Mouse (Mus musculus) limb, embryonic 15.5 days (tissue): Measurements from ENCODE around the gene Dynlt1f. TPM values are rescaled to one million over a fixed set of nuclear protein-coding genes. Genes with fewer than 3 reads are reported as not detected.
"Not testable (repeated sequence)": the region's sequence is repeated elsewhere in the genome, so short reads cannot be mapped to it uniquely, and the experiment has no call there.

Source experiments
- ATAC-seq: fragments of 200-750 bp; cut with Nextera tagmentation; 2 replicates; pipeline ENCODE4 v1.8.0; 2017; ENCODE audit warnings: low read depth, moderate TSS enrichment; ENCODE audit not compliant: insufficient number of reproducible peaks, low FRiP score, low TSS enrichment
- H3K27ac ChIP-seq: fragments of 300-500 bp; sonication (generic); 2 replicates; pipeline ENCODE4 v1.5.1; 2015; ENCODE audit warnings: moderate library complexity, mild to moderate bottlenecking, inconsistent platforms
- H3K27me3 ChIP-seq: fragments of 300-500 bp; sonication (generic); 2 replicates; pipeline ENCODE4 v1.6.1; 2015; ENCODE audit warnings: inconsistent platforms
- H3K36me3 ChIP-seq: fragments of 300-500 bp; sonication (generic); 2 replicates; pipeline ENCODE4 v1.6.1; 2015; ENCODE audit warnings: inconsistent platforms
- H3K4me1 ChIP-seq: fragments of 300-500 bp; sonication (generic); 2 replicates; pipeline ENCODE4 v1.6.1; 2015; ENCODE audit warnings: inconsistent platforms
- H3K4me2 ChIP-seq: fragments of 300-500 bp; sonication (generic); 2 replicates; pipeline ENCODE4 v1.6.1; 2015; ENCODE audit warnings: mild to moderate bottlenecking, inconsistent platforms
- H3K4me3 ChIP-seq: fragments of 300-500 bp; sonication (generic); 2 replicates; pipeline ENCODE4 v1.5.1; 2015; ENCODE audit warnings: mild to moderate bottlenecking, inconsistent platforms
- H3K9ac ChIP-seq: fragments of 300-500 bp; sonication (generic); 2 replicates; pipeline ENCODE4 v1.6.1; 2015; ENCODE audit warnings: inconsistent platforms
- H3K9me3 ChIP-seq: fragments of 300-500 bp; sonication (generic); 2 replicates; pipeline ENCODE4 v1.6.1; 2016; ENCODE audit warnings: inconsistent platforms
- WGBS: fragments of 180-500 bp; shearing (Covaris S2); methylation state at CpG from one replicate; pipeline ENCODE4 v1.1.7; 2015; 5-methylcytosine and 5-hydroxymethylcytosine counted together
- polyA plus RNA-seq: library from polyadenylated mRNA; unstranded; fragments of >200 nt; fragmentation: Nextera tagmentation; extraction: Ambion mirVana; gene quantifications from 2 replicates; pipeline ENCODE4 v1.2.1, GENCODE M21; 2015

Gene Dynlt1f
- polyA plus RNA-seq, 1 experiment from 2014 or later = 172 TPM

- H3K36me3 ChIP-seq, H3K27ac ChIP-seq, H3K27me3 ChIP-seq, H3K4me2 ChIP-seq, H3K9ac ChIP-seq, H3K4me1 ChIP-seq, H3K4me3 ChIP-seq, H3K9me3 ChIP-seq, ATAC-seq: not testable (repeated sequence)
- WGBS = 80% methylated on average over 2 of the region's 3 CpGs
Observed at GRCm38 (mm10) chr17:6656471-6656870, 771 bp upstream of the Dynlt1f start.

- H3K9me3 ChIP-seq, H3K36me3 ChIP-seq, H3K27me3 ChIP-seq, H3K4me1 ChIP-seq: not testable (repeated sequence)
- Histone ChIP-seq H3K4me3 (peak overlapping the region; percentile 53), H3K27ac (peak overlapping the region; percentile 86), H3K9ac (peak overlapping the region; percentile 33), H3K4me2 (peak overlapping the region; percentile 54)
- peak; percentile 82 for ATAC-seq
- under 1% methylated on average over 36 of the region's 36 CpGs for WGBS
Observed at GRCm38 (mm10) chr17:6655087-6655511, 601 bp downstream of the Dynlt1f start.

- 76% methylated on average over 5 of the region's 5 CpGs for WGBS
- H3K9me3 ChIP-seq, ATAC-seq, H3K4me3 ChIP-seq, H3K4me2 ChIP-seq, H3K36me3 ChIP-seq, H3K27me3 ChIP-seq, H3K27ac ChIP-seq, H3K9ac ChIP-seq, H3K4me1 ChIP-seq: not testable (repeated sequence)
Observed at GRCm38 (mm10) chr17:6653341-6653946, 2.3 kb downstream of the Dynlt1f start.

- WGBS = 80% methylated on average over 5 of the region's 7 CpGs
- not testable (repeated sequence) for ATAC-seq, H3K4me2 ChIP-seq
Observed at GRCm38 (mm10) chr17:6650904-6651565, 4.7 kb downstream of the Dynlt1f start.

GRCm38 (mm10) chr17:6647452-6647851 lies 8.2 kb downstream of the Dynlt1f start:
- WGBS = 94% methylated on average over 3 of the region's 3 CpGs
- H3K27ac ChIP-seq, H3K36me3 ChIP-seq, H3K9ac ChIP-seq, H3K4me1 ChIP-seq, H3K4me2 ChIP-seq, H3K9me3 ChIP-seq, H3K4me3 ChIP-seq, ATAC-seq, H3K27me3 ChIP-seq: not testable (repeated sequence)

More at GRCm38 (mm10) chr17:6650904-6651565, 4.7 kb downstream of the Dynlt1f start:
- not testable (repeated sequence) for H3K4me3 ChIP-seq, H3K27ac ChIP-seq, H3K36me3 ChIP-seq, H3K4me1 ChIP-seq, H3K9ac ChIP-seq, H3K9me3 ChIP-seq, H3K27me3 ChIP-seq

GRCm38 (mm10) chr17:6646841-6647240 lies 8.9 kb downstream of the Dynlt1f start:
- H3K4me3 ChIP-seq, H3K4me1 ChIP-seq, H3K4me2 ChIP-seq, ATAC-seq, H3K27ac ChIP-seq, H3K27me3 ChIP-seq, H3K36me3 ChIP-seq, H3K9me3 ChIP-seq, H3K9ac ChIP-seq: not testable (repeated sequence)
- 93% methylated on average over 8 of the region's 8 CpGs for WGBS

GRCm38 (mm10) chr17:6645668-6646067 lies 10.0 kb downstream of the Dynlt1f start:
- not testable (repeated sequence) for ATAC-seq, H3K36me3 ChIP-seq, H3K4me2 ChIP-seq, H3K27ac ChIP-seq, H3K9ac ChIP-seq, H3K4me3 ChIP-seq, H3K27me3 ChIP-seq, H3K4me1 ChIP-seq, H3K9me3 ChIP-seq
- WGBS = 84% methylated on average over 4 of the region's 4 CpGs

- not testable (repeated sequence) for H3K4me1 ChIP-seq, H3K4me2 ChIP-seq, H3K27me3 ChIP-seq, H3K27ac ChIP-seq, H3K4me3 ChIP-seq, H3K9me3 ChIP-seq, H3K36me3 ChIP-seq, H3K9ac ChIP-seq, ATAC-seq
- WGBS = 91% methylated on average over 4 of the region's 4 CpGs
Observed at GRCm38 (mm10) chr17:6644673-6645072, 11.0 kb downstream of the Dynlt1f start.

GRCm38 (mm10) chr17:6644210-6644609 lies 11.5 kb downstream of the Dynlt1f start:
- not testable (repeated sequence) for H3K27ac ChIP-seq, H3K4me3 ChIP-seq, H3K4me2 ChIP-seq, H3K4me1 ChIP-seq, H3K9me3 ChIP-seq, H3K27me3 ChIP-seq, ATAC-seq, H3K36me3 ChIP-seq, H3K9ac ChIP-seq
- WGBS = 86% methylated on average over 9 of the region's 9 CpGs

- not testable (repeated sequence) for H3K27ac ChIP-seq, H3K36me3 ChIP-seq, H3K9me3 ChIP-seq, H3K27me3 ChIP-seq, H3K4me1 ChIP-seq, ATAC-seq, H3K4me2 ChIP-seq, H3K9ac ChIP-seq, H3K4me3 ChIP-seq
- 68% methylated on average over 14 of the region's 14 CpGs for WGBS
Observed at GRCm38 (mm10) chr17:6640771-6641429, 14.8 kb downstream of the Dynlt1f start.

- not testable (repeated sequence) for ATAC-seq
Observed at GRCm38 (mm10) chr17:6640044-6640637, 15.6 kb downstream of the Dynlt1f start.

GRCm38 (mm10) chr17:6639486-6639885 lies 16.2 kb downstream of the Dynlt1f start:
- H3K4me3 ChIP-seq, H3K36me3 ChIP-seq, H3K4me1 ChIP-seq, H3K9me3 ChIP-seq, H3K27ac ChIP-seq, ATAC-seq, H3K9ac ChIP-seq, H3K27me3 ChIP-seq, H3K4me2 ChIP-seq: not testable (repeated sequence)
- WGBS = 88% methylated on average over 16 of the region's 21 CpGs

More at GRCm38 (mm10) chr17:6640044-6640637, 15.6 kb downstream of the Dynlt1f start:
- H3K9ac ChIP-seq, H3K4me1 ChIP-seq, H3K4me3 ChIP-seq, H3K36me3 ChIP-seq, H3K27me3 ChIP-seq, H3K4me2 ChIP-seq, H3K9me3 ChIP-seq, H3K27ac ChIP-seq: not testable (repeated sequence)
- WGBS = 92% methylated on average over 10 of the region's 10 CpGs
